Mouse (Mus musculus) E14TG2a.4 (cell line): Measurements from ENCODE around the gene C1rl.

Experiments used
- CTCF ChIP-seq: conservative IDR thresholded peaks from 2 replicates; pipeline ENCODE4 v1.5.1; 2014; ENCODE audit warnings: low read length
- NANOG ChIP-seq: IDR thresholded peaks from 2 replicates; pipeline ENCODE4 v1.6.1; 2014; ENCODE audit warnings: borderline replicate concordance, low read length, mixed read lengths
- POU5F1 ChIP-seq: IDR thresholded peaks from 2 replicates; pipeline ENCODE4 v1.6.1; 2014; ENCODE audit warnings: low read length, borderline replicate concordance

GRCm38 (mm10) chr6:124508292-124508691 lies 15.4 kb downstream of the C1rl start:
- TF ChIP-seq POU5F1 (no peak), CTCF (no peak), NANOG (no peak)
